Mouse (Mus musculus): ENCODE results near the gene Bsg. TPM values are rescaled to one million over a fixed set of nuclear protein-coding genes. Genes with fewer than 3 reads are reported as not detected.
"Not testable (repeated sequence)": the region's sequence is repeated elsewhere in the genome, so short reads cannot be mapped to it uniquely, and the experiment has no call there.

Bsg gene
- polyA plus RNA-seq, 1 experiment from 2014 or later = 630 TPM

- ATAC-seq (replicated peaks; ENCODE audit: insufficient number of reproducible peaks, low FRiP score, low TSS enrichment, low read depth) (no peak), DNase-seq (ENCODE audit: low spot score) (no peak)
- no peak overlapping the region for H3K4me3 ChIP-seq (ENCODE audit: low read depth, low read length)
- no peak overlapping the region for H3K9ac ChIP-seq (replicated peaks; ENCODE audit: low read length)
- H3K27me3 ChIP-seq (ENCODE audit: control insufficient read depth, insufficient read depth, low read length) = no peaks in the 10 kb centered on the region
- peaks cover 16% of the 10 kb centered on the region for H3K36me3 ChIP-seq (replicated peaks; ENCODE audit: control insufficient read depth, insufficient read depth, low read depth, low read length)
- no peaks in the 10 kb centered on the region for H3K9me3 ChIP-seq (replicated peaks; ENCODE audit: control insufficient read depth, low read length)
- H3K4me1 ChIP-seq (ENCODE audit: control insufficient read depth, insufficient read depth, low read length) = no peaks in the 10 kb centered on the region; the same call in 1 of the 2 replicates
- whole genome bisulfite sequencing = 94% methylated on average over 24 of the region's 24 CpGs
- H3K4me2 ChIP-seq (ENCODE audit: low read depth, low read length) = no peak overlapping the region
- no peak overlapping the region for H3K27ac ChIP-seq (replicated peaks; ENCODE audit: low read depth, low read length)
These were observed 52.4 kb downstream of the Bsg start for GRCm38 (mm10) chr10:79756660-79757059.

GRCm38 (mm10) chr10:79759675-79760074, 55.4 kb downstream of the Bsg start:
- not testable (repeated sequence) for H3K9me3 ChIP-seq (replicated peaks; ENCODE audit: control insufficient read depth, low read length); ATAC-seq (replicated peaks; ENCODE audit: insufficient number of reproducible peaks, low FRiP score, low TSS enrichment, low read depth); H3K4me3 ChIP-seq (ENCODE audit: low read depth, low read length); DNase-seq (ENCODE audit: low spot score); H3K27me3 ChIP-seq (ENCODE audit: control insufficient read depth, insufficient read depth, low read length); H3K9ac ChIP-seq (replicated peaks; ENCODE audit: low read length); H3K4me2 ChIP-seq (ENCODE audit: low read depth, low read length); H3K4me1 ChIP-seq (ENCODE audit: control insufficient read depth, insufficient read depth, low read length); H3K27ac ChIP-seq (replicated peaks; ENCODE audit: low read depth, low read length)
- H3K36me3 ChIP-seq (replicated peaks; ENCODE audit: control insufficient read depth, insufficient read depth, low read depth, low read length) = peaks cover 20% of the 10 kb centered on the region
- WGBS = 95% methylated on average over 1 of the region's 1 CpGs

- Histone ChIP-seq H3K9me3 (replicated peaks; ENCODE audit: control insufficient read depth, low read length) (no peaks in the 10 kb centered on the region), H3K27me3 (ENCODE audit: control insufficient read depth, insufficient read depth, low read length) (no peaks in the 10 kb centered on the region), H3K9ac (replicated peaks; ENCODE audit: low read length) (no peak overlapping the region), H3K4me2 (ENCODE audit: low read depth, low read length) (no peak overlapping the region), H3K4me3 (ENCODE audit: low read depth, low read length) (no peak overlapping the region), H3K4me1 (ENCODE audit: control insufficient read depth, insufficient read depth, low read length) (peaks cover 5% of the 10 kb centered on the region), H3K27ac (replicated peaks; ENCODE audit: low read depth, low read length) (no peak overlapping the region), H3K36me3 (replicated peaks; ENCODE audit: control insufficient read depth, insufficient read depth, low read depth, low read length) (peaks cover 20% of the 10 kb centered on the region)
- DNase-seq (ENCODE audit: low spot score) = no peak
- 91% methylated on average over 11 of the region's 11 CpGs for WGBS
- ATAC-seq (replicated peaks; ENCODE audit: insufficient number of reproducible peaks, low FRiP score, low TSS enrichment, low read depth) = no peak
These were observed 56.4 kb downstream of the Bsg start for GRCm38 (mm10) chr10:79760603-79761143.

Other genes starting within 250 kb of the Bsg start
- not detected in 2 replicates for gene Vmn2r83, start 235.8 kb upstream of the Bsg start, polyA plus RNA-seq (2014; fragmentation: Nextera tagmentation; extraction: Ambion mirVana)
- gene Plpp2, start 170.7 kb upstream of the Bsg start, polyA plus RNA-seq (2014; fragmentation: Nextera tagmentation; extraction: Ambion mirVana) = 13.3 and 17.9 TPM in 2 replicates
- gene Mier2, start 149.3 kb upstream of the Bsg start, polyA plus RNA-seq (2014; fragmentation: Nextera tagmentation; extraction: Ambion mirVana) = 39.4 and 41.7 TPM in 2 replicates
- gene Theg, start 117.2 kb upstream of the Bsg start, polyA plus RNA-seq (2014; fragmentation: Nextera tagmentation; extraction: Ambion mirVana) = not detected in 2 replicates
- gene C2cd4c, start 90.5 kb upstream of the Bsg start, polyA plus RNA-seq (2014; fragmentation: Nextera tagmentation; extraction: Ambion mirVana) = 0.04 TPM in 2 replicates
- gene Shc2, start 66.6 kb upstream of the Bsg start, polyA plus RNA-seq (2014; fragmentation: Nextera tagmentation; extraction: Ambion mirVana) = 9.8 and 10.5 TPM in 2 replicates
- gene Odf3l2, start 58.8 kb upstream of the Bsg start, polyA plus RNA-seq (2014; fragmentation: Nextera tagmentation; extraction: Ambion mirVana) = not detected in 2 replicates
- gene Madcam1, start 39.9 kb upstream of the Bsg start, polyA plus RNA-seq (2014; fragmentation: Nextera tagmentation; extraction: Ambion mirVana) = 3.9 and 5.5 TPM in 2 replicates
- gene Tpgs1, start 35.1 kb upstream of the Bsg start, polyA plus RNA-seq (2014; fragmentation: Nextera tagmentation; extraction: Ambion mirVana) = 65.6 and 67.3 TPM in 2 replicates
- gene Cdc34, start 22.3 kb upstream of the Bsg start, polyA plus RNA-seq (2014; fragmentation: Nextera tagmentation; extraction: Ambion mirVana) = 150 and 157 TPM in 2 replicates
- gene Gzmm, start 15.5 kb upstream of the Bsg start, polyA plus RNA-seq (2014; fragmentation: Nextera tagmentation; extraction: Ambion mirVana) = 0.77 TPM in 1 of 2 replicates, not detected in the other
- gene Hcn2, start 12.1 kb downstream of the Bsg start, polyA plus RNA-seq (2014; fragmentation: Nextera tagmentation; extraction: Ambion mirVana) = 0.14 and 0.21 TPM in 2 replicates
- 30.5 and 35.6 TPM in 2 replicates for gene Polrmt, start 42.1 kb downstream of the Bsg start, polyA plus RNA-seq (2014; fragmentation: Nextera tagmentation; extraction: Ambion mirVana)
- gene Fgf22, start 50.6 kb downstream of the Bsg start, polyA plus RNA-seq (2014; fragmentation: Nextera tagmentation; extraction: Ambion mirVana) = 0.25 and 0.38 TPM in 2 replicates
- 65.1 and 72.7 TPM in 2 replicates for gene Rnf126, start 62.5 kb downstream of the Bsg start, polyA plus RNA-seq (2014; fragmentation: Nextera tagmentation; extraction: Ambion mirVana)
- gene Fstl3, start 72.8 kb downstream of the Bsg start, polyA plus RNA-seq (2014; fragmentation: Nextera tagmentation; extraction: Ambion mirVana) = 2.4 and 2.7 TPM in 2 replicates
- gene Prss57, start 86.5 kb downstream of the Bsg start, polyA plus RNA-seq (2014; fragmentation: Nextera tagmentation; extraction: Ambion mirVana) = not detected in 2 replicates
- gene Palm, start 89.1 kb downstream of the Bsg start, polyA plus RNA-seq (2014; fragmentation: Nextera tagmentation; extraction: Ambion mirVana) = 85.7 and 102 TPM in 2 replicates
- gene Misp, start 116.5 kb downstream of the Bsg start, polyA plus RNA-seq (2014; fragmentation: Nextera tagmentation; extraction: Ambion mirVana) = 0.39 and 0.82 TPM in 2 replicates
- gene Ptbp1, start 149.9 kb downstream of the Bsg start, polyA plus RNA-seq (2014; fragmentation: Nextera tagmentation; extraction: Ambion mirVana) = 237 and 257 TPM in 2 replicates
- 10.9 and 11.2 TPM in 2 replicates for gene Prtn3, start 170.0 kb downstream of the Bsg start, polyA plus RNA-seq (2014; fragmentation: Nextera tagmentation; extraction: Ambion mirVana)
- 78.3 and 85.8 TPM in 2 replicates for gene Plppr3, start 170.1 kb downstream of the Bsg start, polyA plus RNA-seq (2014; fragmentation: Nextera tagmentation; extraction: Ambion mirVana)
- 0.50 and 0.88 TPM in 2 replicates for gene Elane, start 181.8 kb downstream of the Bsg start, polyA plus RNA-seq (2014; fragmentation: Nextera tagmentation; extraction: Ambion mirVana)
- gene Cfd, start 186.4 kb downstream of the Bsg start, polyA plus RNA-seq (2014; fragmentation: Nextera tagmentation; extraction: Ambion mirVana) = not detected in 2 replicates
- 36.5 and 36.9 TPM in 2 replicates for gene Med16, start 204.4 kb downstream of the Bsg start, polyA plus RNA-seq (2014; fragmentation: Nextera tagmentation; extraction: Ambion mirVana)
- 4.3 and 11.5 TPM in 2 replicates for gene Gm26602, start 206.4 kb downstream of the Bsg start, polyA plus RNA-seq (2014; fragmentation: Nextera tagmentation; extraction: Ambion mirVana)
- 0.48 and 0.75 TPM in 2 replicates for gene Kiss1r, start 212.5 kb downstream of the Bsg start, polyA plus RNA-seq (2014; fragmentation: Nextera tagmentation; extraction: Ambion mirVana)
- 116 and 122 TPM in 2 replicates for gene R3hdm4, start 216.7 kb downstream of the Bsg start, polyA plus RNA-seq (2014; fragmentation: Nextera tagmentation; extraction: Ambion mirVana)
- gene Arid3a, start 222.6 kb downstream of the Bsg start, polyA plus RNA-seq (2014; fragmentation: Nextera tagmentation; extraction: Ambion mirVana) = 5.0 and 5.2 TPM in 2 replicates